Mouse (Mus musculus) retina, postnatal 1 day (tissue): Measurements from ENCODE around the gene Hba-x.
"Not testable (repeated sequence)": the region's sequence is repeated elsewhere in the genome, so short reads cannot be mapped to it uniquely, and the experiment has no call there.

ENCODE experiments used
- DNase-seq: peaks from one replicate; pipeline ENCODE4 v3.0.0-alpha.2; 2012

The Hba-x gene

DNA sequence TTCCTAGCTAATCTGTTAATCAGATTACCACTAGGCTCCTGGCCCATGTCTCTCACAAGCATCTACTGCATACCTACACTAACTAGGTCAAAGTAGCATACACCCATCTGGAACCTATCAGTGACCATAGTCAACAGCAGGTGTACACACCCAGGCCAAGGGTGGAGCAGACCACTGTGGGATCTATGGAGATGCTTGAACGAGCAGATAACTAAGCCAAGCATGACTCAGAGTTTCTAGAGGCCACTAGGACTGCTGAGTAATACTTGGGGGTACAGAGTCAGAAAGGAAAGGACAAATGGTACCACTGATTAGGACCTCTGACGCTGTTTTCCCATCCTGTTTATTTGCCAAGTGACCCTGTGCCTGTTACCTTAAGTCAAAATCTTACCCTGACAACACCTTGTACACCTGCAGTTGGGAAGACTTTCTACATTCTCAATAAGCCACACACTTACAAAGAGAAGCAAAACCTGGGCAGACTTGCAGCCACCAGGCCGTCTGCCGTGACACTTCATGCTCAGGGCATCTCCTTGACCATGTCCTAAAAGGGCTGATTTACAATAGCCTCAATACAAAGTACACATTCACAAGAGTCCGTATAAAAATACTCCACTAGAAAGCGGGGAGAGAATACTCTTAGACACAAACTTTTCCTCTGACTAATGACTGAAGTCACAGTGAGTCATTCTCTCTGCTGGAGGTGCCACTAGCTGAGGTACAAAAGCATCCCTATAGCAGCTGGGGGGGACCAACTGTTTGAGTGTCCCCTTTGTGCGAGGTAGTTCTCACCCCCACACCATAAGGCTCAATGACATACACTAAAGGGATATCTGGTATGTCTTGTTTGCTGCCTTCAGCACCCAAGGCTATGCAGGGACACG lies 25.1 kb upstream of the Hba-x start:
- peak; percentile 11 for DNase-seq

DNA sequence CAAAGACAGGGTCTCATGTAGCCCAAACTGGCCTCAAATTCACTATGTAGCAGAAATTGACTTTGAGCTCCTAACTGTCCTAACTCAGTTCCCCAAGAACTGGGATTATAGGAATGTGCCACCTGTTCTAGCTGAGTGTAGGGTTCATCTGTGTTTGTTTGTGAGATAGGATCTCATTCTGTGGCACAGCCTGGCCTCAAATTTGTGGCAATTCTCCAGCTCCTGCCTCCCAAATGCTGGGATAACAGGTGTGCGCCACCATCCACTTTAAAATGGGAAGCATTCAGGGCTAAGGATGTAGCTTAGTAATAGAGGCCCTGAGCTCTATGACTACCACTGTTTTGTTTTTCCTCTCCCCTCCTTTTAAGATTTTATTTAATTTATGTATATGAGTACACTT lies 23.1 kb upstream of the Hba-x start:
- DNase-seq = no peak

DNA sequence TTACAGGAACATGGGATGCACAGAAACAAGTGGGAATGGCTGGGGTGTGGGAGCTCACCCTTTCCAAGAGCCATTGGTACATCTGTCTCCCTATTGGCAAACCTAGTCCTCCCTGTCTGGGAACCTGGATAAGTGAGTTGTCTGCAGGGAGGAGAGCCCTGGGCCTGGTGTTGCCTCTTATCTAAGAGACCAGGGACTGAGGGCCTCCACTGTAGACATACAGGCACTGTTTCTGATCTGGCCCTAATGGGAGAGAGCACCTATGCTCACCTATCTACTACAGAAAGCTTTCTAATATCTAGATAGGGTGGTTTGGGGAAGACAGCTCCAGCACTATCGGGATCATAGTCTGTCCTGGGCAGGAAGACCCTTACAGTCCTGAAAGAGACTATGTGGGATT lies 20.1 kb upstream of the Hba-x start:
- DNase-seq = no peak

DNA sequence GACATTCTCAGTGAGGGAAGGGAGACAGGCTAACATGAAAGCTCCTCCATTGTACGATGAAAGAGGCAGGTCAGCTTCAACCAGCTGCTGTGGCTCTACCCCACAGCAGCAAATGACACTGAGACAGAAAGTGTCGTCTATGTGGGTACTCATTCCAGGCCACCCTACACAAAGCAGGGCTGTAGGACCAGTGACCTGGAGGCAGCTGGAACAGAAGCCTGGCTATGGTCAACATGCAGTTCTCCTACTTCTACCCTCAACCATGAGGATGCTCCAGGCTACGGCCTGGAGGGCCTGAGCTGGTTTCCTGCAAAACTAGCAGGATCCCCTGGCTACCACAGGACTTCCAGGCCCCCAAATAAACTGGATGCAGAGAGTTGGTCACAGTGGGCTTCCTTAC lies 19.6 kb upstream of the Hba-x start:
- DNase-seq = no peak

DNA sequence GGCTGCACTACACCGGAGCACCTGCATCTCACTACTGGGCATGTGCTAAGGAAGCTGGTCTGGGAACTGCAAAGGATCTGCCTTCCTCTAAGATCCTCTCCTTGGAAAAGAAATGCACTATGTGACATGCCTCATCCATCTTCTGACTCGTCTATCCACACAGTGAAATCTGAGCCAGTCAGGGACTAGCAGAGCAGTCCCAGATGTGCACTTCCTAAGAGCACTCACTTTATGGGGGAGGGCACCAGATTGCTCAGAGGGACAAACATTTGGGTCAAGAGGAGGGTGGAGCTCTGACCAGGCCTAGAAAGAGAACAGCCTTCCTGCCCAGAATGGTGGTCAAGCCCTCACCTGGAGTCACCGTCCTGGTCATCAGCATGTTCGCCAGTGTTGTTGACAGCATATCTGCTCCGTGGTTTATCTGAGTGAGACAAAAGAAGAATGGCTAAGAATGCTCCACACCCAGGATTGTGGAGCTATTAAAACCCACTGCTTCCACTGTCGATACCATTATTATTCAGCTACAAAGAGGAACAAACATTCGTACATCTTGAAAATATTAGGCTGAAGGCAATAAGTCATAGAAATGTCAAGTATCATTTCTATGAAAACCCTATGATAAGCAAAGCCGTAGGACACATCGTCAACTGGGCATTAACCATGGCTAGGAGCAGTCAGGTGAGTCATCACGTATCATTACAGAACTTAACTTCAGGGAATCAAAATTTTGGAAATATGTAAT lies 13.4 kb upstream of the Hba-x start:
- DNase-seq = no peak

DNA sequence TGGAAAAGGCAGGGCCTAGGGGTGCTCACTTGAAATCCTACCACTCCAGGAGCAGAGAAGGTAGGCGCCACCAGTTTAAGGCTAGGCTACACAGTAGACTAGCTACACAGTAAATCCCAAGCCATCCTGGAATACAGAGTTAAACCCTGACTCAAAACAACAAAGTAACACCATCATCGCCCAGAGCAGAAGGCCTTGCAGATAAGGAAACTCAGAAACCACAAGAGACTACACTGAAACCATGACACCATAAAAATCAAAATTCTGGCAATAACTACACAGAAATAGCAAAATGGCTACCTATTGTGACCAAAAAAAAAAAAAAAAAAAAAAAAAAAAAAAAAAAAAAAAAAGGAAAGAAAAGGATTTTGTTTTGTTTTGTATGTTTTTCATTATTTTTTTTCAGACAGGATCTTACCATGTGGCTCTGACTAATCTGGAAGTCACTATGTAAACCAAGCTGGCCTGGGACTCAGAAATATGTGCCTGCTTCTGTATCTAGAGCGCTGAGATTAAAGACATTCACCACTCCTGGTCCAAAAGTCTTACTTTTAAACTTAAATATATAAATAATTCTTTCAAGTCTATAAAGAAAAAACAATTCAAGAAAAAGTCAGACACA lies 11.0 kb upstream of the Hba-x start:
- no peak for DNase-seq

DNA sequence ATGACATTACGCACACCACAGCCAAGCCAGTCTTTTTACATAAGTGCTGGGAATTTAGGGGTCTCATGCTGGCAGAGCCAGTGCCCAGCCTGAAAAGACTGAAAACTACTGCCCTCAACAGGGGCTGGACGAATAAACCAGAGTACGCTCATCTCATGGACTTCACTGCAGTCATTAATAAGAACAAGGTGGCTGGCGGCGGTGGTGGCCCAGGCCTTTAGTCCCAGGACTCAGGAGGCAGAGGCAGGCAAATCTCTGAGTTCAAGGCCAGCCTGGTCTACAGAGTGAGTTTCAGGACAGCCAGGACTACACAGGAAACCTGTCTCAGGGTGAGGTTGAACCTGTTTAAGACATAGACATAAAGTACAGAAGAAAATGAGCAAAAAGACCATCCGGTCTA lies 10.0 kb upstream of the Hba-x start:
- DNase-seq = no peak

DNA sequence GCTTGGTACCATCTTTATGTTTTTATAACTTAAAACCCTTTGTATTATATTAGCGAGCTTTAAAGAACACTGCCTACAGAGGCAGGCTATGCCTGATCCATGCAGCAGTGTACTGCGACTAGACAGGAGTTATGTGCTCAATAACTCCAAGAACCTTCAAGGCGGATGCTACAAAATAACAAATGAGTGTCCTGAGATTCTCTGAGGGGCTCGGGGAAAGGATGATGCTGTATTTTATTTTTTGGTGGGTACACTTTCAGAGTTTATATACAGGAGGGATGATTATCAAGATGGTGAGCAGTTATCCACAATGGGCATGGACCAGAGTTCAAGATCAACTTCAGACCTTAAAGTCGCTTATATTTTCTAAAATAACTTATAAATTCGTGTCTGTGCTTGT lies 9.4 kb upstream of the Hba-x start:
- no peak for DNase-seq

DNA sequence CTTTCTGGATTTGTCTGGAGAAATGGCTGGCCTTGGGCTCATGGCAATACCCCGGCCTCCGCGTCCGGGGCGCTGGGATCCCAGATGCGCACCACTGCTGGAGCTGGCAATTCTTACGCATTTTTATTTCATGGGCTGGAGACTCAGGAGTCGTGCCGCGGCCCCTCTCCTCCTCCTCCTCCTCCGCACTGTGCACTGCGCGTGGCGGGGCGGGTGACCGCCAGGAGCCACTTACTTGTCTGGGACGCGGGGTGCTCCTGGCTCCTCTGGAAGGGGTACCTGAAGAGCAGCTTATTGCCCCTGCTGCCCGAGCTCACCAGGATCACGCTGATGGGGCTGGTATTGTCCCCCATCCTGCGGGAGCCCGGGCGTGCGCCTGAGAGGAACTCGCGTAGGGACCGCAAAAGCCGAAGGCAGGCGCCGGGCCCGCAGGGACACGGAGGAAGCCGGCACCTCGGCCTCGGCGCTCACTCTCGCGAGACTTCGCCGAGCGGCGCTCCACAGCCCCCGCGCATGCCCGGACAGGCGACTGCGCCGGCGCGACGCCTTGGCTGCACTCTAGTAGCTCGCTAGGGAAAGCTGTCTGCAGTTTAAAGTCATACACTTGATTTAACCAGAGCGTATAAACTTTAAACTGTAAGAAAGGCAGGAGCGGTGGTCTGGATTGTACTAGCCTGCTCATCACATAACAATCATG lies 8.9 kb upstream of the Hba-x start, which contains the start of gene Nprl3:
Gene Nprl3 (minus strand): TSS at position 520 of the 697 bp plus-strand sequence.
- DNase-seq = peak; percentile 96

DNA sequence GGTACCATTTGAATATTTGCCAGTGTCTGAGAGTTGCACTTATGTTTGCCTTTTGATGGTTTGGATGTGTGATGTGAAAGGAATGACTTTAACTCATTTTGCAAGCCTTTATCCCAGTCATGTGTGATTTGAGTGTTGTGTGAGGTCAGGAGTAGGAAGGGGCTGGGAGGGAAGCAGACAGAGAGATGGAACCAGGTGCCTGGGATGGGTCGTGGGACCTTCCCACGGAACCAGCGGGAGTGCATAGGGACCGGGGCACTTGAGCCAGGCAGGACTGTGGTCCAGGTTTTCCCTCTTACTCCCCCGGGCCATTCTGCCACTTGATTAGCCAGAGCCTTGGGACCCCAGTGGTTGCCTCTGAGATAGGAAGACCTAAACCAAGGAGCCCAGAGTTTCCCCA lies 8.2 kb upstream of the Hba-x start:
- DNase-seq = peak; percentile 60

DNA sequence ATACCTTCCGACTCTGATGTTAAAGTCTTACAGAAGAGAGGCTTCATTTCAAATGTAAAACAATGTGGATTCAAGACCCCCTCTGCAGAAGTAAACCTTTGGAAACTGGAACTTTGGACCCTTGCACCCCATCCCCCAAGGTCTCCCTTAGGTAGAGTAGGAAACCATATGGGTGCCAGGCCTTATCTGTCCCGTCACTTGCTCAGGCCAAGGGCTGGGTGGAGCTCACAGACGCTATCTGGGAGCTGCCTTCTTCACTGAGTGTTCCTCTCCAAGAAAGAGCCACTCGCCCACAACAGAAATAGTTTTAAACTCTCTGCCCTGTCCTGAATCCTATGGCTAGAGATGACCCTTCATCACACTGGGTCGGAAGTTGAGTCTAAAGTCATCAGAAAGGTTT lies 7.2 kb upstream of the Hba-x start:
- DNase-seq = no peak

DNA sequence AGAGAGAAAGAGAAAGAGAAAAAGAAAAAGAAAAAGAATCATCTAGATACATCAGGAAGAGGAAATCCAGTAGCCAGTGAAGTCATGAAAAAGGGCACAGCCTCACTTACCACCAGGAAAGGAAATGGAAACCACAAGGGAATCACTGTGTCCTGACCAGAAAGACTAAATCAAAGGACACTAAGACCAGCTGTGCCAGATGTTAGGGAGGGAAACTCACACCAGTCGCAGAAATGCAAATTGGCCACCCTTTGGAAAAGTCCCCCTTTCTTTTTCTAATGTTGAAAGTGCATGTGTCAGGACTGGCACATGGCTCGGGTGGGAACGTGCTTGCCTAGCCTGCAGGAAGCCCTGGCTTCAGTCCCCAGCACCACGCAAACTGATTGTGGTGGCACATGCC lies 5.0 kb upstream of the Hba-x start:
- DNase-seq = no peak

DNA sequence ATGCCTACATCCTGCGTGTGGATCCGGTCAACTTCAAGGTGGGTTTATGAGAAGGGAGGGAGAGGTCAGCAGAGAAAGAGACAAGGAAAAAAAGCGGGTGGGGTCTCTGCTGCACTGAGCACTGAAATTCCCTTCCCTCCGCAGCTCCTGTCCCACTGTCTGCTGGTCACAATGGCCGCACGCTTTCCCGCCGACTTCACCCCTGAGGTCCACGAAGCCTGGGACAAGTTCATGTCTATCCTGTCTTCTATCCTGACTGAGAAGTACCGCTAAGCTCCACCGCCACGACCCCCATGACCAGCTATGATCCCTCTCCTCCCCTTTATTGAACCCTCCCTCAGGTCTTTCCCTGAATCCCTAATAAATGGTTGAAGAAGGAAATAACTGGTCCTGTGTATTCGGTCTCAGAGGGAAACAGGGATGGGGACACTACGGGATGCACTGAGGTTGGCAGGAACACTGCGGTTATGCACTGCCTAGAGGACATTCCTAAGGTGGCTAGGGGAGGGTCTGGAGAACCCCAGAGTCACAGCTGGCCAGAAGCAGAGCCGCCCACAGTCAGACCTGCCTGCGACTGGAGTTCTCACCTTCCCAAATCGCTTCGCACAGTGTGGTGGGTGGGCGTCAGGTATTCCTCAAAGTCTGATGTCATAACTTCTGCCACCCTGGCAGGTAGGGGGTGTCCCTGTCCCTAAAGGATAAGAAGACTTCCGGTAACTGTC lies 1.7 kb downstream of the Hba-x start:
- DNase-seq = no peak

DNA sequence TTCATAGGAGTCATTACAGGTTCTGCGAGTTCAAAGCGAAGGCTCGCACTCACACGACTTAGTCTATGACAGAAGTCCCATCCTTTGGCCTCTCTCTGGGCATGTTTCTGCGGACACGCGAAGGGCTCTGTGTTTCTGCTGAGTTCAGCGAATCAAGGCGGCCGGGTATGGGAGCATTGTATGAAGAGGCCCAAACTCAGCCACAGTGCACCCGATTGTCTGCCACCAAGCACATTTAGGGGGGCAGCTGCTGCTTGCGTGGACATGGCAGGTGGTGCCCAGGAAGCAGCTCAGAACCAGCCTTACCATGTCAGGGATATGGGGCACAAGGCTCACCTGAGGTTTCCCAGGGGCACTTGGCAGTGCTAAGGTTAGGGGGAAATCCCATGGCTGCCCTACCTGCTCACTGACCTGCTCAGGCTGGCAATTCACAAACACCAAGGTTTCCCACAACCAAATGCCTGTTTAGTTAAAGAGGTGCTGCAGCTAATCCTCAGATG lies 2.3 kb downstream of the Hba-x start:
- no peak for DNase-seq

DNA sequence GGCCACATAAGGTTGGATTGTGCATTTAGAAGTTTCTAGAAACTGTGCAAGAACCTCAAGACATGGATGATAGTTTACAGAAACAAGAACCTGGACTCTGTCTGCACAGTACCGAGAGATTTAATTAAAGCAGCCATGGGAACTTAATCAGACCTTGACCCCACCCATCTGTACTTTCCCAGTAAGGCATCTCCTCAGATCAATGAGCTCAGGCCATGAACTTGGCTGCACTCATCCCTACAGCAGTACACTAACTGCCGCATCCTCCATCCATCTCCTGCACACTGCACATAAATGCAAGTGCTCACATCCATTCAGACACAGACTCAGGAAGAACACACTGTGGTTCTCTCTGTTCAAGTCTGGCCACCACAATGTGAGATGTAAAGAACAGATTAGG lies 4.4 kb downstream of the Hba-x start:
- no peak for DNase-seq

DNA sequence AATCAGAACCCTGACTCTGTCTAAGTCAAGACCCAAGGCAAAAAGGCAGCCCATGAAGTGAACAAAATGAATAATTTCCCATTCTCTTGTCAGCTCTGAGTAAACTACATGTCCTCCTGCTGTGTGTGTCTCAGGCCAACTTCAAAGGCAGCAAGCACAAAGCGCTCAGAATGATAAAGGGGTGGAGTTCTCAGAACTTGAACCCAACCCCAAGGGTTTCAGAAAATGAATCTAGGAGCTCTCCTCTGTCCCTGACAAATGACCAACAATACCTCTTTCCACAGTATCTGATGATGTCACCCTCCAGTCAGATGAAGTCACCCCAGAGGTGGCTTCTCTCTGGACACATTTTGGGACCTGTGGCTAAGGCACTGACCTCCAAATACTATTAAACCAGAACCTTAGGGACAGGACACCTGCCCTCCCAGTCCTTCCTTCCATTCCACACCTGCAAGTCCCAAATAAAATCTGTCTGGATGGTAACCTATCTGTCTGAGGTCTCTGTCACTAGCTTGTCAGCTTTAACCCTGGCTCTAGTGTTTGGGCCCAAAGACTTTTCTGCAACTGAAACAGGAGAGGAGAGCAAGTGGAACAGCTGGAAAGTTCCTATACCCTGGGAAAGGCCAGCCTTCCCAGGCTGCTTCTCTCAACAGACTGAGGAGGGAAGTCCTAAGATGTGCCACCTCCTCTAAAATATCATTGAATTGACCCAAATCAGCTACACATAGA lies 5.4 kb downstream of the Hba-x start:
- no peak for DNase-seq

DNA sequence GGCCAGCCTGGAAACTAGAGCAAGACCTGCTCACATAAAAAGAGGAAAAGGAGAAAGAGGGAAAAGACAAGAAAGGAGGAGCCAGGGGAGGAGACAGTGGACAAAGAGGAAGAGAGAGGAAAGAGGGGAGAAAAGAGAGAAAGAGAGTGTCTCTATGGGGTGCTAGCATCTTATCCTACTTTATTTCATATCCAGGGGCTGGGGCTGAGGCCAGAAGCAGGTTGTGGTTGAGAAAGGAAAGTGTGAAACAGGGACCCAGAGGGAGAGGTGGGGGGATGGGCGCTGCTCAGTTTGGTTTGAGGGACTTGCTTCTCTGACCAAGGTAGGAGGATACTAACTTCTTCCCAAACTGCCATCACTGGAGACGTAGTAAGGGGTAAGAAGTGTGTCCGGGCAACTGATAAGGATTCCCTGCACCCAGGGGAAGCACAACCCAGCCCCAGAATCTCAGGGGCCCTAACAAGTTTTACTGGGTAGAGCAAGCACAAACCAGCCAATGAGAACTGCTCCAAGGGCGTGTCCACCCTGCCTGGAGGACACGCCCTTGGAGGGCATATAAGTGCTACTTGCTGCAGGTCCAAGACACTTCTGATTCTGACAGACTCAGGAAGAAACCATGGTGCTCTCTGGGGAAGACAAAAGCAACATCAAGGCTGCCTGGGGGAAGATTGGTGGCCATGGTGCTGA lies 7.0 kb downstream of the Hba-x start, which contains the start of gene Hba-a1:
Gene Hba-a1 (plus strand): TSS at position 421 of the 687 bp plus-strand sequence.
- not testable (repeated sequence) for DNase-seq

DNA sequence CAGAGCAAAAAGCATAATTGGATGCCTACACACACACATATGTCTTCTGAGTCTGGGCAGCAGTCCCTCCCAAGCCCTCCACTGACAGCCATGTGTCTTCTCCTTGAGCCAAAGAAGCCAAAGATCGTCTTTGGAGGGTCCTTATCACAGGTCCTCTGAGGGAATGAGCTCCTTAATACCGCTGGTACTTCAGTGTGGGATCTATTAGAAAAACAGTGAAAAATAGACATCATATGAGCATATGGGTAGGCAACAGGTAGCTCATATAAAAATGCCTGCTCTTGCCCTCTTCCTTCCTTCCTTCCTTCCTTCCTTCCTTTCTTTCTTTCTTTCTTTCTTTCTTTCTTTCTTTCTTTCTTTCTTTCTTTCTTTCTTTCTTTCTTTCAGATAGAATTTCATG lies 8.4 kb downstream of the Hba-x start:
- DNase-seq = not testable (repeated sequence)

DNA sequence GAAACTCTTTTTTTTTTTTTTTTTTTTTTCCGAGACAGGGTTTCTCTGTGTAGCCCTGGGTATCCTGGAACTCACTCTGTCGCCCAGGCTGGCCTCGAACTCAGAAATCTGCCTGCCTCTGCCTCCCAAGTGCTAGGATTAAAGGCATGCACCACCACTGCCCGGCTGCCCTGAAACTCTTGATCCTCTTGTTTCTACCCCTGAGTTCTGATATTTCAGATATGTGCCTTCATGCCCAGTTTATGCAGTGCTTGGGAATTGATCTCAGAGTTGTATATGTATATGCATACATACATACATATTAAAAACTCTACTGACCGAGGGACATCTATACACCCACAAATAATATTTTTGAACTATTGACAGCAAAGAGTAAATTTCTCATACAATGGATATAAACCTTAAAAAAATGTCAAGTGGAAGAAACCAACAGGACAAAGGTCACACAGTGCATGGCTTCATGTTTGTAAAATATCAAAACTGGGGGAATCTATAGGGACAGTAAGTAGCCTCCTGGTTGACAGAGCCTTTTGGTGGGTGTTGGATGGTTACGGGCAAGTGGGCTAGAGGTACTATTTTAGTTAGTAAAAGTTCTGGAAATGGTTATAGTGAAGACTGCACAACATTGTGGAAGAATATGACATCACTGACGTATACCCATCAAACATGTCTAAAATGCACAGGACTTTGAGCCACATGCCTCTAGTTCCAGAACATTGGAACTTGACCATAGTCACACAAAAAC lies 9.0 kb downstream of the Hba-x start:
- no peak for DNase-seq

DNA sequence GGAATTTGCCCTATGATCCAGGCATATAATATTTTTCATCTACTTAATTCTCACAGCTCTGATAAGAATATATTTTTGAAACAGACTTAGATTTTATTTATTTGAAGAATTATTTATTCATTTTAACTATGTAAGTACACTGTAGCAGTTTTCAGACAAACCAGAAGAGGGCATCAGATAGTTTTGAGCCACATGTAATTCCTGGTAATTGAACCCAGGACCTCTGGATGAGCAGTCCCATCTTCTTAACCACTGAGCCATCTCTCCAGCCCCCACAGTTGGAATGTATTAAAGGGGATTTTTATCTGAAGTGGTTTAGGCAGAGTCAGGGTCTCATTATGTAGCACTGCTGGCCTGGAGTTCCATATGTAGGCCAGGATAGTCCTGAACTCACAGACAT lies 9.7 kb downstream of the Hba-x start:
- DNase-seq = not testable (repeated sequence)
